Mouse (Mus musculus): ENCODE data around the gene Gm2000.
"Not testable (repeated sequence)": the region's sequence is repeated elsewhere in the genome, so short reads cannot be mapped to it uniquely, and the experiment has no call there.

Gene Gm2000

DNA sequence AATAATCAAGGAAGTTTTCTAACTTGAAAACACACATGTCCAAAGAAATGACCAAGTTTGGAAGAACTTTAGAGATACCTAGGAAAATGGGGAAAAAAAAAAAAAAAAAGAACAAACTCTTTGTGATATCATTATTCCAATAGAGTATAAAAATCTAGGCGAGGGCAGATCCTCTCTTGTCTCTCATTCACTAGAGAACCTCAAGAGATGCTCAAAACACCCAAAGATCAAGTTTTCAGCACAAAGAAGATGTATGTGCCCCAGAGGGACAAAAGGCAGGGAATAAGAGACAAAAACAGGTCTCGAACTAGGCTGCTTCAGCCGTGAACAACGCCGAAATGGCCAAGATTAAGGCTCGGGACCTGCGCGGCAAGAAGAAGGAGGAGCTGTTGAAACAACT, at the start of gene Gm2000:
Gene Gm2000 (plus strand): TSS at position 301 of the 400 bp plus-strand sequence.
- DNase-seq = no peak

DNA sequence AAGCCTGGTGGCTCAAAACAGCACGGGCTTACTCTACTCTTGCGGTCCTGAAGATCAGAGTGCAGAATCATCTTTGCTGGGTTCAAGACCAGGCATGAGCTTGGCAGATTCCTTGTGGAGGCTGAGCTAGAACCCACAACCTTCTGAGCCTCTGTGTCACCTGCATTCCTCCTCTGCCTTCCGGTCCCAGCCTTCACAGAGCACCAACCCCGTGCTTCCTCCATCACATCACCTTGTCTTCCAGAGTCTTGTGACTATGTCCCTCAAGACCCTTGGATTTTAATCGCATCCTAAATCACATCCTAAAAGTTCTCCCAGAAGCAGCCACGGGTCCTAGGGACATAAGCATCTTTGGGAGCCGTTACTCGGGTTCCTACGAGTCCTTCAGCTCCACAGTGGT, 42.7 kb upstream of the Gm2000 start:
- no peak for DNase-seq

DNA sequence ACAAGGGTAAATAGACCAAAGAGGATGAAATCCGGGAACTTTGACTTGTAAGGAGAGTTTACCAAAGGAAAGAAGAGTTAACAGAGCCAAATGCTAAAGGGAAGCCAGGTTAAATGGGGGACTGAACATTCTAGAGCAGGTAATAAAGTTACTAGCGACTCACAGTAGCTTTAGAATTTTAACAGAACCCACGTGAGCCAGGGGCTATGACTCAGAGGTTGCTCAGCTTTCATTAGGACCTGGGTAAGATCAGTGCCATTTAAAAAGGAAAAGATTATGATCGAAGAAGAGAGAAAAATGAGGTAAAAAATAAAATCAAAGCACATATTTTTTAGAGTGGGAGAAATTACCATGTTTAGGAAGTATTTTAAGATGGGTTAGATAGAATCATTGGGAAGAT, 25.0 kb upstream of the Gm2000 start:
- DNase-seq = no peak

DNA sequence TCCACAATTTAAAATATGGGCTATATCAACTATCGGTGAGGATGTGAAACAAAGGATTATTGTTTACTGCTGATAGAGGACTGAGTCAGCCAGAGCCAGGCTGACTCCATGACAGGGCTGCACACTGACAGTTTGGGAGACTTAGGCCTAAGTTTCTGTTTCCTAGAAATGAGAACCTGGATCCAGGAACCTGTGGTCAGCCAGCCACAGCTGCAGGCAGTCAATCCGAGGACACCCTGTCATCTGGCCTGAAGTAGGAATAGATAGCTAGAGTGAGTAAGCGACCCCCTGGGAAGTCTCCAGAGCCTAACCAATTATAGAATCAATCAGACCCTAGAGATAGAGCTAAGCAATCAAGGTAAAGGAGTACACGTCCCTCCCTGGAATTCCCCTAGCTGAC, 21.4 kb upstream of the Gm2000 start:
- DNase-seq = no peak

DNA sequence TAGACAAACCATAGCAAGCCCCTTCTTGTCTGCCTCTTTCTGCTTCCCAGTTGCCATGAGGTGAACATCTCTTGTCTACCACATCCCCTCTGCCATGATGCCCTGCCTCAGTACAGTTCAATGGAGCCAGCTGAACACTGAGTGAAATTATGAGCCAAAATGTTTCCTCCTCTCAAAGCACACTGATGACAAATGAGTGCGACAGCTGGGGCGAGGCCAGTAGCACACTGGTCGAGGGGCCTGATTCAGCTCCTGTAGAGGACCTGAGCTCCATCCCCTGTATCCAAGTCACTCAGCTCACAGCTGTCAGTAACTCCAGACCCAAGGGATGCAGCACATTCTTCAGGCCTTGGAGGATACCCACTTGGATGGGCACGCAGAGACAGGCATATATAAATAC, 20.2 kb upstream of the Gm2000 start:
- no peak for DNase-seq

DNA sequence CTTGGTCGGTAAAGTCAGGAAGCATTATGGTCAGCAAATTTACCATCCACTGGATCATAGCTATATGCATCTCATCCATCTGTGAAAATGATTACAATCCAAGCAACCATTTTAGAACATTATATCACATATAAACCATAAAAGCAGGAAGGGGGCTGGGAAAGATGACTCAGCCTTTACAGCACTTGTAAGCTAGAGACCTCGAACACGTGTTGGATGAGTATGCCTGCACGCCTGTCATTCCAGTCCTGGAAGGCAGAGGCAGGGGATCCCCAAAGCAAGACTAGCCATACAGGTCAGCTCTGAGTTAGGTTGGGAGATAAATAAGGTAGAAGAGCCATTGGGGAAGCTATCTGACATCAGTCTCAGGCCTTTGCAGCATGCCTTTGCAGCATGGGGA, 16.8 kb upstream of the Gm2000 start:
- DNase-seq = no peak

DNA sequence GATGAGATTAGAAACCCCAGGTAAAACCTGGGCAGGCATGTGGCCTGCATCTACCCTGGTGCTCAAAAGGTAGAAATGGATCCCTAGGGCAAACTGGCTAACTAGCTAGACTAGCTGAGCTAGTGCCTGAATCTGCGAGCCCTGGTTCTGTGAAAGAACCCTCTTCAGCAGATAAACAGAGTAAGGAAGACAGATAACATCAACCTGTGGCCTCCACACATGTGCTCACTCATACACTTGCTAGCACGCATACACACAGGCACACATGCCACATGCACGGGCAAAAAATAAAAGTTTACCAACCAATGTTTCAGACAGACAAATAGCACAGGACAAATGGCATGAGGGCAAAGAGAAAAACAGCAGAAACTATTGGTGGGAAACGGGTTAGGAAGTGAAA, 15.4 kb upstream of the Gm2000 start:
- DNase-seq = no peak

DNA sequence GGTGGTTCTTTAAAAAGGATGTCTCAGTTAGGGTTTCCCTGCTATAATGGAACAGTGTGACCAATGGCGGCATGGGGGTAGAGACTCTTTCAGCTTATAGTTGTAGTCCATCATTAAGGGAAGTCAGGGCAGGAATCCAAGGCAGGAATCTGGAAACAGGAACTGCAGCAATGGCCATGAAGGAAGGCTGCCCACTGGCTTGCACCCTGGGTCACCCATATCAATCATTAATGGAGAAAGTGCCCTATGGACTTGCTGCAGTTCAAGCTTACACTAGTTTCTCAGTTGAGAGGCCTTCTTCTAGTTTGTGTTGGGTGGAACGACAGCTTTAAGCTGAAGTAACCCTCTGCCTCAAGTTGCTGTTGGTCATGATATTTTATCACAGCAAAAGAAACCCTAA, 13.4 kb upstream of the Gm2000 start:
- peak; percentile 53 to 62 for DNase-seq

DNA sequence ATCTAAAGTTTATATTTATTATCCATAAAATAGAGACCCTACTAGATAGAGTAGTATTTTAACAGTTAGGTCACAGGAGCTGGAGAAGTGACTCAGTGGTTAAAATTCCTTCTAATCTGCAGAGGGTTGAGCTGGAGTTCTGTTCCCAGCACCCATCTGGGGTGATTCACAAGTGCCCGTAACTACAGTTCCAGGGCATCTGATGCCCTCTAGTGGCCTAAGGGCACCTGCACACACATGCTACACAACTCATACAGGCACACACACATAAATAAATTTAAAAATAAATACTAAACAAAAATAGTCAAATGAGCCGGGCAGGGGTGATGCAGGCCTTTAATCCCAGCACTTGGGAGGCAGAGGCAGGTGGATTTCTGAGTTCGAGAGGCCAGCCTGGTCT, 15.4 kb downstream of the Gm2000 start:
- DNase-seq = no peak

DNA sequence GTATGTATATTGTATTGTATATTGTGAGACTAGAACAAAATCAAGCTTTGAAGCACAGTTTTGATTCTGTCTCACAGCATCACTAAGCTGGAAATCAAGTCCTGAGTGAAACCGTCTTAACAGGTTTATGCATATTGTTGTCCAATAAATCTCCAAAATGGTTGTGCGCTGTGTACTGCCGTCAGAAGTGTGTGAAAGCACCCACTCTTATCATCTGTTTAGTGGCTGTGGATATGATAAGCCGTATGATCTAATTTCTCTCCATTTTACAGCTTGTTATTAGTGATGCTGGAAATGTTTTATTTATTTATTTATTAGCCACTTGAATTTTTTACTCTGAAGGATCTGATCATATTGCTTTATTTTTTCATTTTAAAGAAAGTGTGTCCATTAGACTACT, 20.4 kb downstream of the Gm2000 start:
- no peak for DNase-seq

DNA sequence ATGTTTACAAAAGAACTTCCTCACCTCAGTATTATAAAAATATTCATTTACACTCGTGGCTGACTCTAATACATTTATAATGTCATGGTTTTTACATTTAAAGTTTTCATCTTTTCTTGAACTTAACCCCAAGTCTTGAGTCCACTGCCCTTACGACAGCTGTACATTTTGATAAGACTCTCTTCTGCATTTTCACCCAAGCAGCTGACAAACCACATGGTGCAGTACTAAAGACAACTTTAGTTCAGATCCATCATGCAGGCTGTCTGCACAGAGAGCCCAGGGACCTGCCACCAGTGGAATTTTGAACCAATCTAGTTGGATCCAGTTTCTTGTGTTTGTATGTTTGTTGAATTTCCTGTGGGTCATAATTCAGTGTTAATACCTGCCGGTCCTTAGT, 21.0 kb downstream of the Gm2000 start:
- no peak for DNase-seq

DNA sequence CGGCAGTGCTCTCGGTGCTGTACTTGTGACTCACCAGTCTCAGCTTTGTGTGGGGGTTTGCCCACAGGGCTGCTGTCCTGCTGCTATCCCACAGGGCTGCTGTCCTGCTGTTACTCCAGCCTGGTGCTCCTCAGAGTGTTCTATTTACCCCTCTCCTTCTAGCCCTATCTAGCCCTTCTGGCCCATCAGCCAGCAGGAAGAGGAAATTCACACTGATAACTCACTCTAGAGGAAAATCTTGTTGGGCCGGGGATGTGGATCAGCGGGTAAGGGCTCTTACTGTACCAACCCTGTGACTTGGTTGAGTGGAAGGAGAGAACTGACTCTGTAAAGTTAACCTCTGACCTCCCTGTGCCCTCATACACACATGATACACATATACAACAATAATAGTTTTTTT, 27.3 kb downstream of the Gm2000 start:
- no peak for DNase-seq

DNA sequence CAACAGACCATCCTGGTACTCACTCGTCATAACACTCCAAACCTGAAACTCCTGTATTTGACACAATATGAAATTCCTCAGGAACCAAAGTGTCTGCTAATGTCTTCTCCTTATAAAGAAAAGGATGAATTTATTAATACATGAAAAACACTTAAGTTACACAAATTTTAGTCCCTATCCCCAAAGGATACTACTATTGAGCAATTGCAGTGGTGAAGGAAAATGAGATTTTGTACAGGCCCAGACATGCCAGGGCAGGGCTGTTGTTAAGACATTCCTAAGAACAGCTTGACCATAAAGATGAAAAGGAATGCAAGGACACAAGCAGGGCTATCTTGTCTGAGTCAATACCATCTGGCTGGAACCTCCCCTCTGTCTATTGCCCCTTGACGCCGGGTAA, 34.3 kb downstream of the Gm2000 start:
- not testable (repeated sequence) for DNase-seq

DNA sequence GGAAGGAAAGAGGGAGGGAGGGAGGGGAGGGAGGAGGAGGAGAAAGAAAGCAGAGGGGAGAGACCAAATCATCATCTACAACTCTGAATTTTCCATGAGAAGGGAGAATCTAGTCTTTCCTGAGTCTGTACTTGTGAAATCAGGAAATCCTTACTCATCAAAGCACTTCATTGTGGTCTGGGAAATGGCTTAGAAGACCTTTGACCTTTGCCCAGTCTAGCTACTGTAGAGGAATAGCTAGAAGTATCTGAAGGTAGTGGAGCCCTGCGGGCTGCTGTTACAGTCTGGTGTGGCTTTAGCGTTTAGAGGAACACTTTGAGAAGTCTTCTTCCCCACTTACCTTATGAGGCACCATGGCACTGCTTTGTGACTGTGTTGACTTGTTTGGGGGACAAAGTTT, 36.7 kb downstream of the Gm2000 start:
- peak; percentile 28 to 57 for DNase-seq

DNA sequence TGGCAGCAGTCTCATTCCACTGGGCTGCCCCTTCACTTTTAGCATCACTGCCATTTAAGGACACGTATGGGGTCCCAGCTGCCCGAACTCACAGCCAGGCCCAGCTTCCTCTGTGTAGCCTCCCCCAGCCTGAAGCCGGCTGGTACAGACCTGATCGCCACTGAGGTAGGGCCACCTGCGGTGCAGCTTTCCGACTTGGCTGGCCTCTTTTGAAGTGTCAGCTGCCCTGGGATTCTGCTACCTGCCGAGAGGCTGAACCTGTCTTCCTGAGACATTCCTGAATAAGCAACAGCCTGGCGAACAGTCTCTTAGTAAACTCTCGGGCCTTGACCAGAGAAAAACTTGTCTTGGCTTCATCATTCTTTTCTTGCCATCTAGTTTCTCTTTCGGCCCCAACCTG, 37.4 kb downstream of the Gm2000 start:
- DNase-seq = no peak

DNA sequence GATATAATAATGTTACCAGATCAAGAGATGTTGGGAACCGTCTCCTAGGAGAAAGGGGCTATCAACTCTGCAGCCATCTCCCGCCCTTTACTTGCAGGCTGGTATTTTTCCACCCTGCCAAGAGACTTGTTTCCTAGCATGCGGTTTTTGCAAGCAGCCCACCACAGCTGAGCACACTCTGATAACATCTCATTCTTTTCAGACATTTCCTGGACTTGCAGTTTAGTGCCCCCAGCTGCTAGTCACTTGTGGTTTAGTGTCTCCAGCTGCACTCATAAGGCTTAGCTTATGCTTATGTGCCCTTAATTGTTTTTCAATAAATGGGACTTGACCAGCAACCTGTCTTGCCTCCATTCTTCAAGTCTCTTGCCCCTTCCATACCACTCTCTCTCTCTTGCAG, 42.2 kb downstream of the Gm2000 start:
- no peak for DNase-seq

DNA sequence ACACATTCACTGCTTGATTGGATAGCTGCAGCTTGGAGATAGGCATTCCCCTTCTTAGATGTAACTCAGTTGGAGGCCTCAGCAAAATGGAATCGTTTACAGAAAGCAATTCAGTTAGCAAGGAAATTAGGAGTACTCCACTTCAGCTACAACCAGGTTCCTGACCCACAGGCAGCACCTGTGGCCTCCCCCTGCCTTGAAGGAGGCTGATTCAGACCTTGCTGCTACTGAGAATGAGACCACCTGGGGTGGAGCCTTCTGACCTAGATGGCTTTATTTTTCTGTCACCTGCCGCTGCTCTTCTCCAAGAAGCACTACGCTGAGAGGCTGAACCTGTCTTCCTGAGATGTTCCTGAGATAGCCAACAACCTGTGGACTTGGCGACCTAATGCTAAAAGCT, 42.7 kb downstream of the Gm2000 start:
- DNase-seq = no peak
